Mouse (Mus musculus) thymus, postnatal 10 days (tissue): ENCODE data around the gene Ache.
A peak's percentile ranks its signal among the peaks of the same experiment; 100 is the strongest.

Experiments
- DNase-seq, 2 experiments: peaks; one replicate each; pipeline ENCODE4 v3.0.0; 2021; ENCODE audit warnings: low spot score in 2 of 2

Ache gene

DNA sequence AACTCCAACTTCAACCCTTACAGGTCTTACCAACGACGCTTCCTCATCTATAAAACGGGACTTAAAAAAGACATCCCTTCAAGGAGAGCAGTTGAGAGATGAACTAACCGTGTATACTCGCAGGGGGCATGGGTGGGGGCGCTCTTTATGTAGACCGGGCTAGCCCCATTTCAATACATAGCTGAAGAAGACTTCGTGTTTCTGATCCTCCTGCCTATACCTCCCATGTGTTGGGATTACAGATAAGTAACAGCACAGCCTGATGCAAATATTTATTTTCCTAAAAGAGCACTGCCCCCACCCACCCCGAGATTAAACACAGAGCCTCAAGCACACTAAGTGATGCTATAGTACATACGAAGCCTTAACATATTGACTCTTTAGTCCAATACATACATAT, 47.0 kb downstream of the Ache start:
- DNase-seq = no peak

DNA sequence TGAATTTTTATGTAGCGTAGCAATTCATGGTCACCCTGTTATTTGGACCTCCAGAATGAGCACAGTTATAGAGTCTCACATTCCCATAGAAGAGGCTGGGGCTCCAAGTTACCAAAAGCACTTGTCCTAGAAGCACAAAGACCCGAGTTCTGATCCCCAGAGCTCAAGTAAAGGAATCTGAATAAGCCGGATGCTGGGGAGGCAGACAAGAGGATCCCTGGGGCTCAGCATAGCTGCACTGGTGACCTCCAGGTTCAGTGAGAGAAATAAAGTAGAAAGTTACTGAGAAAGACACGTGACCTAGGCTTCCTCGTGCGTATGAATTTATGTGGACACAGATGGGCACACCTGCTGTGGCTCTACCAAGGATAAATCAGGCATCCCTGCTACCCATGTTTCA, 47.7 kb downstream of the Ache start:
- DNase-seq = no peak

- no peak for DNase-seq
Observed at GRCm38 (mm10) chr5:137337190-137337589, 49.9 kb downstream of the Ache start.

DNA sequence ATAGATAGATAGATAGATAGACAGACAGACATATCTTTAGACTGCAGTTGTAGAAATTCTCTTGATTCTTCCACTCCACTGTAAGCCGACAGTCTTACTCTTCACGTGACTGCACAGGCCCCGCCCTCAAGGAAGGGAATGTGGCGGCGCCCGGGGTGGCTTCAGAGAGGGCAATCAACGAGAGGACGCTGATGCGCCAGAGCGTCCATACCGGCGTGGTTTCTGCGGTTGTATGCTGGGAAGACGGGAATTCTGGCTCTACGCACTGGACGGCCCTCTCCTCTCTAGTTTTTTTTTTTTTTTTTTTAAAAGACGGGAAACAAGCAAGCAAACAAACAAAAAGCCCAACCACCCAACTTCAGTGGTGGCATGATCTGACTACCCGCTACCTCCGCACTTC, 50.9 kb downstream of the Ache start:
- DNase-seq = peak; percentile 73 to 79

DNA sequence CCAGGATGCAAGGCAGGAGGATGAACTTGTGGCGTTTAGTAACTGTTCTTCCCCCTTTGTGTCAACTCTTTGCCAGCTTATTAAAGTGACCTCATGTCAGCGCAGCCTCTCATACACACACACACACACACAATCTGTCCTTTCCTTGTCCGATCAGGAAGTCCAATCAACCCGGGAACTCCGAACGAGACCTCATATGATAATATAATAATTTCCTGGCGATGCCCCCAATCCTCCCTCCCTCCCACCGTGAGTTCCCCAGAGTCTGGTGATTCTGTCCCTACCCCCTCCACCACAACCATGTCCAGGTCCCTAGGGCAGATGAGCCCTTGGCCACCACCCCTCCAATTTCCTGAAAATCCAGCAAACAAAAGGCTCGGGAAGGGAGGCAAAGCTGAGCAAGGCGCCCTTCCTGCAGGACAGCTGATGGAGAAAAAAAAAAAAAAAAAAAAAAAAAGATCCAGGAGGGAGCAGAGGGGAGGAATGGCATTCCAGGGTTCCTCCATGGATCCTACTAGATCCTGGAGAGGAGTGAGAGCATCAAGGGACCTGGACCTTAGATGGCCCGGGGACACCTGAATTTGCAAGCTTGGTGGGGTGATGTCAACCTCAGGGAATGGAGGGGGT, 51.5 kb downstream of the Ache start:
- no peak for DNase-seq

GRCm38 (mm10) chr5:137339290-137339979, 52.1 kb downstream of the Ache start:
- DNase-seq = no peak

GRCm38 (mm10) chr5:137340222-137340621, 52.9 kb downstream of the Ache start:
- DNase-seq = no peak

- DNase-seq = no peak
Observed at GRCm38 (mm10) chr5:137342407-137343012, 55.2 kb downstream of the Ache start.

GRCm38 (mm10) chr5:137343412-137343811, 56.1 kb downstream of the Ache start:
- DNase-seq = no peak

- no peak for DNase-seq
Observed at GRCm38 (mm10) chr5:137343869-137344268, 56.5 kb downstream of the Ache start.
